Mouse (Mus musculus): ENCODE measurements around the gene Kazald1. TPM values are rescaled to one million over a fixed set of nuclear protein-coding genes. Genes with fewer than 3 reads are reported as not detected.

Kazald1 gene
- 3.9 and 5.0 TPM in 2 replicates for polyA plus RNA-seq (2012; rRNA removed; ENCODE audit: low replicate concordance)

GRCm38 (mm10) chr19:45074580-45075322 lies at the start of gene Kazald1:
Gene Kazald1, plus strand, starts transcription at chr19:45075241.

DNA sequence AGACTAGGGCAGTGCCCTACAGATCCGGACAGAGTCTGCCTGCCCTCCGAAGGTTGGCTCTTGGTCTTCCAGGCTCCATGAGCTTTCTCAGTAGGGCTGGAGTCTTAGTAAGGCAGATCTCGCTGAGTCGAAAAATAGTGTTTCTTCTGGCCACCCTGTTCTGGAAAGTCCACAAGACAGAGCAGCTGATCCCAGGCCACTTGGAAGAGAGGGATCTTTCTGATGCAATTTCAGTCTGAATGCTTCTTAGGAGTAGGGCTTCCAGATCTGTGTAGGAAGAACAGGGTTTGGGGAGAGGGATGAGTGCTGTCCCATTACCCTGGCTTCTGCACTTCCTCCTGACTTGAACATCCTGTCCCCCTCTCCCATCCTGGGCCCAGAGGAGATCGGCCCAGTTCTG lies 29.4 kb upstream of the Kazald1 start, which contains the start of gene Pdzd7:
Gene Pdzd7, minus strand, starts transcription at position 67 of the 400 bp plus-strand sequence.

DNA sequence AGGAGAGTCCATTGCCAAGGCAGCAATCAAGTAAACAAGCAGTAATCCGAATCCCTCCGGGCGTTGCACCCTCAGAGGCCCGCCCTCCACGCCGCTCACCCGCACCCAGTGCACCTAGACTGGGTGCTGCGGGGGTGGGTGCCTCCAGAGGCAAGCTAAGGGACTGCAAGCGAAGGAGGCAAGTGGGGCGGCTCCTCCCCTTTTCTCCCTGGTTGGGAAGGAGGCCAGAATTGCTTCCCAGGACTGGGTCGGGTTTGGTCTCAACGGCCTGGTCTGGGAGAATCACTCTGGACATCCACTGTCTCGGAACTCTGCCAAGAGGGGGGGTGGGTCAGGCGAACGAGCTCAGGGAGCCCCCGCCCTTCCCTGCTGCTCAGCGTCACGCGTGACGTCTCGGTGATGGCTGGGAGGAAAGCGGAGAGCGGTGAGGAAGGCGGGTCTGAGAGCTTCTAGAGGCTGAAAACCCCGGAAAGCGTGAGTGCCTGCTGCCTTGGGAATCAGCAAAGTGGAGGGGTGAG lies 27.6 kb upstream of the Kazald1 start, which contains the start of gene Sfxn3:
Gene Sfxn3, plus strand, starts transcription at position 87 of the 518 bp plus-strand sequence.

Other genes with a start within 250 kb of the Kazald1 start
- 27.0 and 109 TPM in 2 replicates for gene Slf2, start 144.1 kb upstream of the Kazald1 start, polyA plus RNA-seq (2012; rRNA removed; ENCODE audit: low replicate concordance)
- gene Sema4g, start 86.1 kb upstream of the Kazald1 start, polyA plus RNA-seq (2012; rRNA removed; ENCODE audit: low replicate concordance), result 6.9 and 7.6 TPM in 2 replicates
- gene Twnk, start 69.6 kb upstream of the Kazald1 start, polyA plus RNA-seq (2012; rRNA removed; ENCODE audit: low replicate concordance), result 7.1 and 15.0 TPM in 2 replicates
- gene Mrpl43, start 68.8 kb upstream of the Kazald1 start, polyA plus RNA-seq (2012; rRNA removed; ENCODE audit: low replicate concordance), result 67.3 and 149 TPM in 2 replicates
- 111 and 227 TPM in 2 replicates for gene Lzts2, start 60.8 kb upstream of the Kazald1 start, polyA plus RNA-seq (2012; rRNA removed; ENCODE audit: low replicate concordance)
- gene Pdzd7, start 29.5 kb upstream of the Kazald1 start, polyA plus RNA-seq (2012; rRNA removed; ENCODE audit: low replicate concordance), result 0.55 and 4.3 TPM in 2 replicates
- 41.9 and 58.2 TPM in 2 replicates for gene Sfxn3, start 27.7 kb upstream of the Kazald1 start, polyA plus RNA-seq (2012; rRNA removed; ENCODE audit: low replicate concordance)
- gene Tlx1, start 75.4 kb downstream of the Kazald1 start, polyA plus RNA-seq (2012; rRNA removed; ENCODE audit: low replicate concordance), result 0.06 and 0.13 TPM in 2 replicates
- 0.11 and 2.2 TPM in 2 replicates for gene Lbx1, start 160.6 kb downstream of the Kazald1 start, polyA plus RNA-seq (2012; rRNA removed; ENCODE audit: low replicate concordance)

Data from mammary gland, adult 2 months (tissue).